Mouse (Mus musculus) frontal cortex, postnatal 36 days (tissue): ENCODE results near the gene Rasl10a.
A peak's percentile ranks its signal among the peaks of the same experiment; 100 is the strongest.
"Not testable (repeated sequence)": the region's sequence is repeated elsewhere in the genome, so short reads cannot be mapped to it uniquely, and the experiment has no call there.

Experiments used
- DNase-seq, 2 experiments: peaks; one replicate each; pipeline ENCODE4 v3.0.0; 2022; ENCODE audit warnings: low spot score in 2 of 2

The Rasl10a gene

DNA sequence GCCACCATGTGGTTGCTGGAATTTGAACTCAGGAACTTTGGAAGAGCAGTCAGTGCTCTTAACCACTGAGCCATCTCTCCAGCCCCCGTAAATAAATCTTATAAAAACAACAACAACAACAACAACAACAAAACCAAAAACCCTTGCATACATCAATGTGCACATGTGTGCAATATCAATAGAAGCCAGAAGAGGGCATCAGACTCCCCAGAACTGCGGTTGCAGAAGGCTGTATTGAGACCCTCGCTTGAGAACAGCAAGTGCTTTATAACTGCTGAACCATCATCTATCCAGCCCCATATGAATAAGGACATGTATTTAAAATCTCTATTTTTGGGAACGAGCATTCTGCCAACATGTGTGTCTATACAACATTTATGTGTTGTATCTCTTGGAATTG is 17.0 kb downstream of the Rasl10a start:
- no peak for DNase-seq

GRCm38 (mm10) chr11:5075760-5076159 is 17.8 kb downstream of the Rasl10a start:
- DNase-seq = no peak

GRCm38 (mm10) chr11:5076843-5077242 is 18.9 kb downstream of the Rasl10a start:
- DNase-seq = not testable (repeated sequence)

GRCm38 (mm10) chr11:5089147-5089546 is 31.2 kb downstream of the Rasl10a start:
- DNase-seq = no peak

DNA sequence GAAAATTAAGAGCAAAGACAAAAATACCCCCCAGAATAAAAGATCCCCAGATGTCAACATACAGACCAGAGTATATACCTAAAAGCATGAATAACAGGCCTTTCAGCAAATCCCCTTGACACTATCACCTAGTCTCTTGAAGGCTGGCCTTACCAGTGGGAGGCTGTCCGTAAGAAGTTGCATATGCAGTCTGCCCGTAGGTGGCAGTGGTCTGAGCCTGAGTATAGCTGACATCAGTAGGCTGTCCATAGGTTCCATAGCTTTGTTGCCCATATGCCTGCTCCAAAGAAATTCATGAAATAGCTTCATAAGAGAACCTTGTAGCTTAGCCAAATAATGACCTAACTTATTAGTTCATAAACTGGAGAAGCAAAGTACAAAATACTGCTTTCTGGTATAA is 33.8 kb downstream of the Rasl10a start:
- no peak for DNase-seq

DNA sequence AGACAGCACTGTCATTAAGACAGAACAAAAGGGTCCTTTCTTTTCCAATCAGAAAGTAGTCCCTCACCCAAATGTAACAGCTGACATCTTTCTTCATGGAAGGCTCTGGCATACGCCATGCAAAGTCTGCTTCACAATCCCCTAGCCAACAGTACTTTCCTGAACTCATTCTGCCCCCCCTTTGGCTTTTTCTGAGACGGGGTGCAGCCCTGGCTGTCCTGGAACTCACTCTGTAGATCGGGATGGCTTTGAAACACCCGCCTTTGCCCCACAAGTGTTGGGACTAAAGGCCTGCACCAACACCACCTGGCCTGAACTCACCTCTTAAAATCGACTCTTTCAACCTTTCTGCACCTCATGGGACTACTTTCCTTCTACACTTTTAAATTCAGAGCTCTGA is 37.9 kb downstream of the Rasl10a start:
- no peak for DNase-seq

DNA sequence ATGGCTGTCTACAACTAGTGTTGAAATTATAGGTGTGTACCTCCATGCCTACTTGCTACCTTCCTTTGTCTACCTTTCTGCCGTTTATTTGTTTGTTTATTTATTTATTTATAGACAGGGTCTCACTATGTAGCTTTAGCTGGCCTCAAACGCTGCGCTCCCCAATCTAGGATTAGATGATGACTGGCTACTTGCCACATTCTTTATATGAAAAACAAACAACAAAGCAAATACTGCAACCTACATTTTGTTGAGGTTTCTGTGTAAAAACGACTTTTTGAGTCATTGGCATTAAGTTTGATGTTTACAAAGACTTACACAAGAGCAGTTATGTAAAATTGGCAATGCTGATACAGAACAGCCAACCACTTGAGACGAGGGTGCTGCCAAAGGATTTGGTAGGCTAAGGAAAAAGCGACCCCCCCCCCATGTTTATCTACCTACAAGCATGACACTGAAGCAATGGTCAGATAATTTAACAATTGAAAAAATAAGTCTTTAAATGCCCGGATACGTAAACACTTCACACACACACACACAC is 38.6 kb downstream of the Rasl10a start:
- DNase-seq = no peak

- peak; percentile 67 to 71 for DNase-seq
Observed at GRCm38 (mm10) chr11:5098035-5098735, 40.3 kb downstream of the Rasl10a start.

GRCm38 (mm10) chr11:5098736-5099542 is 41.0 kb downstream of the Rasl10a start, which contains the start of the genes Rhbdd3 and Ewsr1:
Gene Rhbdd3 (plus strand): TSS chr11:5098926.
Gene Ewsr1 (minus strand): TSS chr11:5099266.
- DNase-seq = peak; percentile 97 to 99

- DNase-seq = peak; percentile 77 to 79
Observed at GRCm38 (mm10) chr11:5099576-5100183, 41.8 kb downstream of the Rasl10a start.

GRCm38 (mm10) chr11:5100283-5100682 is 42.4 kb downstream of the Rasl10a start:
- no peak for DNase-seq

- no peak for DNase-seq
Observed at GRCm38 (mm10) chr11:5100801-5101200, 42.9 kb downstream of the Rasl10a start.

- DNase-seq = no peak
Observed at GRCm38 (mm10) chr11:5101641-5102040, 43.7 kb downstream of the Rasl10a start.

DNA sequence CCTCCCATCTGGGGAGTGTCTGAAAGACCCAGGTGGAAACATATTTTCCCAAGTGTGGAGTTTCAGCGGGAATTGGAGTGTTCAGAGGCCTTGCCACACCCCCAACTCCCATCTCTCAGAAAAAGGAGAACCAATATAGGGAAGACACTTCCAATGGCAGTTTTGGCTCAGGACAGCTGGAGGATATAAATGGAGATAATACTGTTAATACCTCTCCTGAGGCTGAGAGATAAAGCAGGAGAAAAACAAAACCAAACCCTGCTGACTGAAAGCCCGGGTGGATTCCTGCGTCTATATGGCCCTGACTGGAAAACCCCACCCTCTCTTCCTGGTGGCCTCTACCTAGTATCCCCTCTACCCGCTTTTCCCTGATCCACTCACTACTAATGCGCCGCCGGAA is 44.5 kb downstream of the Rasl10a start:
- no peak for DNase-seq

DNA sequence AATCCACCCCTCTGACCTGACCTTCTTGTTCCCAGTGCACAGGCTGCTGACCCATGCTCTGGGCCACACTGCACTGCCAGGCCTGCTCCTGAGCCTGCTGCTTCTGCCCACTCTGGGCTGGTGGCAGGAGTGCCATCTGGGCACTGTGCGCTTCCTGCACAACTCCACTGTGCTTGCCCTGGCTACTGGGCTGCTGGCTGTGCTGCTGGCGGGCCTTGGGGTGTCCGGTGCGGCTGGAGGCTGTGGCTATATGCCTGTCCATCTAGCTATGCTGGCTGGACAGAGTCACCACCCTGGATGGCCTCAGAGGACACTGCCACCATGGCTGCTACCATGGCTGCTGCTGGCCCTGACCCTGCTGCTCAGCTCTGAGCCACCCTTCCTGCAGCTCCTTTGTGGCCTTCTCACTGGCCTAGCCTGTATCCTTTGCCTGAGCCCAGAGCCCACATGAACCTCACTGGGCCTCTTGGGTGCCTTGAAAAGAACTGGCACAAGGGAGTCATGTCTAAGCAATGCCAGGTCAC is 46.1 kb downstream of the Rasl10a start:
- DNase-seq = no peak

- DNase-seq = no peak
Observed at GRCm38 (mm10) chr11:5109441-5109840, 51.5 kb downstream of the Rasl10a start.
